Mouse (Mus musculus): ENCODE results near the gene Myo9a. TPM values are rescaled to one million over a fixed set of nuclear protein-coding genes. Genes with fewer than 3 reads are reported as not detected.

Myo9a gene
- polyA plus RNA-seq, 1 experiment from 2014 or later, result 25.3 TPM

- Histone ChIP-seq H3K9me3 (ENCODE audit: control insufficient read depth, low read length) (no peaks in the 10 kb centered on the region), H3K4me2 (replicated peaks; ENCODE audit: low read depth, low read length) (no peak overlapping the region), H3K36me3 (ENCODE audit: control insufficient read depth, insufficient read depth, low read length) (no peaks in the 10 kb centered on the region), H3K9ac (ENCODE audit: low read depth, low read length) (no peak overlapping the region), H3K27ac (ENCODE audit: low read depth, low read length) (no peak overlapping the region), H3K4me3 (ENCODE audit: low read depth, low read length) (no peak overlapping the region), H3K4me1 (replicated peaks; ENCODE audit: control insufficient read depth, insufficient read depth, low read length) (no peaks in the 10 kb centered on the region), H3K27me3 (ENCODE audit: control insufficient read depth, insufficient read depth, low read length) (no peaks in the 10 kb centered on the region)
- ATAC-seq (ENCODE audit: low FRiP score) (no peak), DNase-seq (ENCODE audit: low spot score) (no peak)
- 72% methylated on average over 9 of the region's 12 CpGs for WGBS
These were observed 190.5 kb downstream of the Myo9a start for GRCm38 (mm10) chr9:59940913-59941884.

GRCm38 (mm10) chr9:59941885-59942350 is 191.2 kb downstream of the Myo9a start:
- DNase-seq (ENCODE audit: low spot score) (no peak), ATAC-seq (ENCODE audit: low FRiP score) (no peak)
- H3K27ac ChIP-seq (ENCODE audit: low read depth, low read length), result no peak overlapping the region
- no peaks in the 10 kb centered on the region for H3K4me1 ChIP-seq (replicated peaks; ENCODE audit: control insufficient read depth, insufficient read depth, low read length)
- H3K4me3 ChIP-seq (ENCODE audit: low read depth, low read length), result no peak overlapping the region
- 70% methylated on average over 9 of the region's 9 CpGs for WGBS
- no peak overlapping the region for H3K4me2 ChIP-seq (replicated peaks; ENCODE audit: low read depth, low read length)
- no peaks in the 10 kb centered on the region for H3K9me3 ChIP-seq (ENCODE audit: control insufficient read depth, low read length)
- no peak overlapping the region for H3K9ac ChIP-seq (ENCODE audit: low read depth, low read length)
- H3K36me3 ChIP-seq (ENCODE audit: control insufficient read depth, insufficient read depth, low read length), result no peaks in the 10 kb centered on the region
- H3K27me3 ChIP-seq (ENCODE audit: control insufficient read depth, insufficient read depth, low read length), result no peaks in the 10 kb centered on the region

- Histone ChIP-seq H3K4me1 (replicated peaks; ENCODE audit: control insufficient read depth, insufficient read depth, low read length) (no peaks in the 10 kb centered on the region), H3K36me3 (ENCODE audit: control insufficient read depth, insufficient read depth, low read length) (no peaks in the 10 kb centered on the region), H3K27me3 (ENCODE audit: control insufficient read depth, insufficient read depth, low read length) (no peaks in the 10 kb centered on the region), H3K4me3 (ENCODE audit: low read depth, low read length) (no peak overlapping the region), H3K9me3 (ENCODE audit: control insufficient read depth, low read length) (no peaks in the 10 kb centered on the region), H3K27ac (ENCODE audit: low read depth, low read length) (no peak overlapping the region), H3K4me2 (replicated peaks; ENCODE audit: low read depth, low read length) (no peak overlapping the region), H3K9ac (ENCODE audit: low read depth, low read length) (no peak overlapping the region)
- WGBS, result 61% methylated on average over 5 of the region's 5 CpGs
- no peak for DNase-seq (ENCODE audit: low spot score)
- no peak for ATAC-seq (ENCODE audit: low FRiP score)
These were observed 191.9 kb downstream of the Myo9a start for GRCm38 (mm10) chr9:59942501-59943085.

DNA sequence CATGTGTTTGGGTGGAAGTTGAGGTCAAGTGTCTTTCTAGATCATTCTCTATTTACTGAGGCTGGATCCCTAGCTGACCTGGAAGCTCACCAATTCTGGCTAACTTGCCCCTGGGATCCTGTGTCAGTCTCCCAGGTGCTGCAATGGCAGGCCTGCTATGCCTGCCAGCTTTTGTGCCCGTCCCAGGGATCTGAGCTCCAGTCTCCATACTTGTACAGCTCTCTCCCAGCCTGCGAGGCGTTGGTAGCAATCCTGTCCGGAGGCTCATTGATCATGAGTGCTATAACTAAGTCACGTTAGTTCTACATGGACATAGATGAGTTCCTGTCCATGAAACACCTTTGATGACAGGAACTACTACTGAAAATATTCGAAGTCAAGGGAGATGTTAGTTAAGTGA is 193.1 kb downstream of the Myo9a start:
- no peak overlapping the region for H3K27ac ChIP-seq (ENCODE audit: low read depth, low read length)
- WGBS, result 90% methylated on average over 6 of the region's 6 CpGs
- ATAC-seq (ENCODE audit: low FRiP score) (no peak), DNase-seq (ENCODE audit: low spot score) (no peak)
- H3K9ac ChIP-seq (ENCODE audit: low read depth, low read length), result no peak overlapping the region
- H3K27me3 ChIP-seq (ENCODE audit: control insufficient read depth, insufficient read depth, low read length), result no peaks in the 10 kb centered on the region
- no peak overlapping the region for H3K4me3 ChIP-seq (ENCODE audit: low read depth, low read length)
- no peaks in the 10 kb centered on the region for H3K36me3 ChIP-seq (ENCODE audit: control insufficient read depth, insufficient read depth, low read length)
- no peak overlapping the region for H3K4me2 ChIP-seq (replicated peaks; ENCODE audit: low read depth, low read length)
- no peaks in the 10 kb centered on the region for H3K9me3 ChIP-seq (ENCODE audit: control insufficient read depth, low read length)
- H3K4me1 ChIP-seq (replicated peaks; ENCODE audit: control insufficient read depth, insufficient read depth, low read length), result no peaks in the 10 kb centered on the region

DNA sequence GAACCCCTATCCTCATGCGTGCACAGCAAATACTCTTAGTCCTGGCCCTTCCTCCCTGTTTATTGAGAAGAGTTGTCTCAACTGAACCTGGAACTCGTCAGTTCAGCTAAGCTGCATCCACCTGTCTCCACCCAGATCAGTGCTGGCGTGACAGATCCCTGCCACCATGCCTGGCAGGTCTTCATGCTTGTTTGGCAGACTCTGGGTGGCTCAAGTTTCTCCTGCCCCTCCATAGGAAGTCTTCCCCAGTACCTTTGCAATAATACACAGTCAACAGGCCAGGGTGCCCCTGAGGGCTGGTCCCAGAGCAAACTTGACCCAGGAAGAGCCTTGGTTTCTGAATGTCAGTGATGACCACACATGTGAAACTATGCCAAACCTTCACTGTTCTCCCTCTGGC is 194.5 kb downstream of the Myo9a start:
- Histone ChIP-seq H3K27me3 (ENCODE audit: control insufficient read depth, insufficient read depth, low read length) (no peaks in the 10 kb centered on the region), H3K27ac (ENCODE audit: low read depth, low read length) (no peak overlapping the region), H3K4me1 (replicated peaks; ENCODE audit: control insufficient read depth, insufficient read depth, low read length) (no peaks in the 10 kb centered on the region), H3K9ac (ENCODE audit: low read depth, low read length) (no peak overlapping the region), H3K36me3 (ENCODE audit: control insufficient read depth, insufficient read depth, low read length) (no peaks in the 10 kb centered on the region), H3K4me3 (ENCODE audit: low read depth, low read length) (no peak overlapping the region), H3K9me3 (ENCODE audit: control insufficient read depth, low read length) (no peaks in the 10 kb centered on the region), H3K4me2 (replicated peaks; ENCODE audit: low read depth, low read length) (no peak overlapping the region)
- ATAC-seq (ENCODE audit: low FRiP score) (no peak), DNase-seq (ENCODE audit: low spot score) (no peak)
- WGBS, result 77% methylated on average over 3 of the region's 3 CpGs

- no peaks in the 10 kb centered on the region for H3K36me3 ChIP-seq (ENCODE audit: control insufficient read depth, insufficient read depth, low read length)
- no peak overlapping the region for H3K9ac ChIP-seq (ENCODE audit: low read depth, low read length)
- no peak overlapping the region for H3K4me2 ChIP-seq (replicated peaks; ENCODE audit: low read depth, low read length)
- DNase-seq (ENCODE audit: low spot score) (no peak), ATAC-seq (ENCODE audit: low FRiP score) (no peak)
- H3K4me3 ChIP-seq (ENCODE audit: low read depth, low read length), result no peak overlapping the region
- H3K4me1 ChIP-seq (replicated peaks; ENCODE audit: control insufficient read depth, insufficient read depth, low read length), result no peaks in the 10 kb centered on the region
- no peaks in the 10 kb centered on the region for H3K9me3 ChIP-seq (ENCODE audit: control insufficient read depth, low read length)
- 92% methylated on average over 8 of the region's 8 CpGs for WGBS
- no peaks in the 10 kb centered on the region for H3K27me3 ChIP-seq (ENCODE audit: control insufficient read depth, insufficient read depth, low read length)
- H3K27ac ChIP-seq (ENCODE audit: low read depth, low read length), result no peak overlapping the region
These were observed 196.6 kb downstream of the Myo9a start for GRCm38 (mm10) chr9:59947271-59947670.

DNA sequence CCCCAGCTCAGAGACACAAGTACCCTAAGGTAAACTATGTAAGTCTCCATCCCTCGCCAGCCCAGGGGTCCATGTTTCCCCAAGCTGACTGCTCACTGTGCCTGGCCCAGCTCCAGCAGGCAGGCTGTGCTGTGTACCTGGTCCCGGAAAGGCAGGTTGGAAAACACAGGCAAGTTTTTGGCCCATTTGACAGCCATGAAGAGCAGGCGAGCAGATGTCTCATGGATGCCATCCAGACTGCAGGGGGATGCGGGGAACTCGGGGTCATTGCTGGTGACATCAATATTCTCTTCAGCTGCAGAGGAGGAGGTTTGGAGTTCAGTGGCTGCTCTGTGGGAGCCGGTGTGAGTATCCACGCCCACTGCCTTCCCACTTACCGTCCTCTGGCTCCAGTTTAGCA is 197.5 kb downstream of the Myo9a start:
- no peak overlapping the region for H3K4me2 ChIP-seq (replicated peaks; ENCODE audit: low read depth, low read length)
- DNase-seq (ENCODE audit: low spot score) (no peak), ATAC-seq (ENCODE audit: low FRiP score) (no peak)
- no peaks in the 10 kb centered on the region for H3K4me1 ChIP-seq (replicated peaks; ENCODE audit: control insufficient read depth, insufficient read depth, low read length)
- no peak overlapping the region for H3K4me3 ChIP-seq (ENCODE audit: low read depth, low read length)
- WGBS, result 75% methylated on average over 8 of the region's 8 CpGs
- H3K9me3 ChIP-seq (ENCODE audit: control insufficient read depth, low read length), result no peaks in the 10 kb centered on the region
- no peak overlapping the region for H3K9ac ChIP-seq (ENCODE audit: low read depth, low read length)
- H3K27ac ChIP-seq (ENCODE audit: low read depth, low read length), result no peak overlapping the region
- H3K36me3 ChIP-seq (ENCODE audit: control insufficient read depth, insufficient read depth, low read length), result no peaks in the 10 kb centered on the region
- H3K27me3 ChIP-seq (ENCODE audit: control insufficient read depth, insufficient read depth, low read length), result no peaks in the 10 kb centered on the region

- Histone ChIP-seq H3K27me3 (ENCODE audit: control insufficient read depth, insufficient read depth, low read length) (no peaks in the 10 kb centered on the region), H3K4me2 (replicated peaks; ENCODE audit: low read depth, low read length) (no peak overlapping the region), H3K4me3 (ENCODE audit: low read depth, low read length) (no peak overlapping the region), H3K36me3 (ENCODE audit: control insufficient read depth, insufficient read depth, low read length) (no peaks in the 10 kb centered on the region), H3K4me1 (replicated peaks; ENCODE audit: control insufficient read depth, insufficient read depth, low read length) (no peaks in the 10 kb centered on the region), H3K27ac (ENCODE audit: low read depth, low read length) (no peak overlapping the region), H3K9me3 (ENCODE audit: control insufficient read depth, low read length) (no peaks in the 10 kb centered on the region), H3K9ac (ENCODE audit: low read depth, low read length) (no peak overlapping the region)
- ATAC-seq (ENCODE audit: low FRiP score) (no peak), DNase-seq (ENCODE audit: low spot score) (no peak)
- WGBS, result 92% methylated on average over 17 of the region's 17 CpGs
These were observed 198.1 kb downstream of the Myo9a start for GRCm38 (mm10) chr9:59948691-59949250.

All from hindbrain, embryonic 11.5 days (tissue).